ENCODE assay signal across 9 mouse cellular contexts in the genomic region with DNA sequence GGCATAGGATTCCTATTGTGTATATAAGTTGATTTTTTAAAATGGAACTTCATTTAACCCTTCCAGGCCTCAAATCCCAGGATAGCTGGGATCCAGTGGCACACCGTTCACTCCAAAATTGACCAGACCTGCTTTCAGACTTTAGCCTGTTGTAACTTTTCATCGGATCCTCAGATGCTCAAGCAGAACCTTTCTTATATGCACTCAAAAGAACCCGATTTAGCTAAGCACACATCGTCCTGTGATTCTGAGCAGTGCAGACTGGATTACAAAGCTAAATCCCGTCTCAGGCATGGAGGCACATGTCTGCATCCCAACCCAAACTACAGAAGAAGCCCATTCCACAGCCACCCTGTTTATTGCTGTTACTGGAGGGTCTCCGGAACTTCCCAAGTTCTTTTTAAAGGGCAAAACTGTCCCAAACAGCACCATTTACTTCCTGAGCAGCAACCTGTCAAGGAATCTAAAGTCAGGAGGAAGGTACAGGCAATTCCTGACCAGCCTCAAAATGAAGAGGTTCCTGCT. TPM values are rescaled to one million over a fixed set of nuclear protein-coding genes. Genes with fewer than 3 reads are reported as not detected.
DNase-seq lines count a peak whose midpoint lies in the region; ATAC-seq and TF ChIP-seq lines count a peak whose summit lies in the region.
"Had no signal": no experiment of that assay in that cellular context is flagged by ENCODE, and none has a peak within 500 bp of the region (broad histone marks: within the 10 kb centered on the region; RNA-seq: fewer than 3 reads in every experiment).

No protein-coding gene starts in this region.

- 3% methylated on average over 6 of the region's 6 CpGs for WGBS in hindbrain, embryonic 14.5 days
- WGBS in midbrain, embryonic 15.5 days: 2% methylated on average over 6 of the region's 6 CpGs

- H3K4me3 ChIP-seq in layer of hippocampus, adult 2 months: peak overlapping the region; percentile 98
- H3K4me3 ChIP-seq in hindbrain, embryonic 14.5 days (replicated peaks; ENCODE audit: low read length): peak overlapping the region; percentile 81
- H3K4me3 ChIP-seq in midbrain, embryonic 15.5 days: peak overlapping the region; percentile 66

- peak overlapping the region; percentile 69 for H3K4me2 ChIP-seq in hindbrain, embryonic 14.5 days (replicated peaks)
- H3K4me2 ChIP-seq in midbrain, embryonic 15.5 days: peak overlapping the region; percentile 83

- no peaks in the 10 kb centered on the region for H3K9me3 ChIP-seq in hindbrain, embryonic 14.5 days (ENCODE audit: control insufficient read depth, low read length)
- H3K9me3 ChIP-seq in midbrain, embryonic 15.5 days: no peaks in the 10 kb centered on the region

- peaks cover 32% of the 10 kb centered on the region for H3K4me1 ChIP-seq in hindbrain, embryonic 14.5 days (replicated peaks; ENCODE audit: control insufficient read depth, insufficient read depth, low read length)
- H3K4me1 ChIP-seq in midbrain, embryonic 15.5 days: peaks cover 47% of the 10 kb centered on the region

- H3K9ac ChIP-seq in hindbrain, embryonic 14.5 days: peak overlapping the region; percentile 97
- peak overlapping the region; percentile 92 for H3K9ac ChIP-seq in midbrain, embryonic 15.5 days

- peaks cover 36% of the 10 kb centered on the region for H3K36me3 ChIP-seq in hindbrain, embryonic 14.5 days (replicated peaks; ENCODE audit: control insufficient read depth, insufficient read depth)
- peaks cover 23% of the 10 kb centered on the region for H3K36me3 ChIP-seq in midbrain, embryonic 15.5 days (replicated peaks)

- H3K27ac ChIP-seq in layer of hippocampus, adult 2 months: peak overlapping the region; percentile 99
- peak overlapping the region; percentile 88 for H3K27ac ChIP-seq in hindbrain, embryonic 14.5 days
- peak overlapping the region; percentile 81 for H3K27ac ChIP-seq in midbrain, embryonic 15.5 days

- no peaks in the 10 kb centered on the region for H3K27me3 ChIP-seq in hindbrain, embryonic 14.5 days (ENCODE audit: control insufficient read depth, insufficient read depth, low read length)
- H3K27me3 ChIP-seq in midbrain, embryonic 15.5 days (replicated peaks): no peaks in the 10 kb centered on the region

- no peak for DNase-seq in layer of hippocampus, adult 2 months (ENCODE audit: low spot score in 2 of 2)
- no peak for DNase-seq in layer of hippocampus, adult 11-12 months (ENCODE audit: low spot score)
- peak; percentile 30 for DNase-seq in c-Kit-positive CD71-positive TER-119-positive erythroid progenitor cells, embryonic 14.5 days (ENCODE audit: low spot score)
- no peak for DNase-seq in hindbrain, embryonic 14.5 days (ENCODE audit: low spot score)
- no peak for DNase-seq in cerebellum, adult 9-10 months
- DNase-seq in gastrocnemius, postnatal 25 days: no peak
- DNase-seq in thymus, postnatal 0 days (ENCODE audit: low spot score): no peak

- TF ChIP-seq CTCF in layer of hippocampus, adult 2 months (conservative IDR thresholded peaks at IDR 0.05): no peak

- no peak for ATAC-seq in hindbrain, embryonic 14.5 days (ENCODE audit: low FRiP score)
- no peak for ATAC-seq in midbrain, embryonic 15.5 days (replicated peaks)

RNA-seq across cellular contexts. Expression of a gene that starts 0.8 kb away (rescaled TPM):
- 100 to 1,000 TPM; 808 to 856 TPM for total RNA-seq in layer of hippocampus, adult 2 months (2021)
- polyA plus RNA-seq in hindbrain, embryonic 14.5 days (2014; fragmentation: Nextera tagmentation; extraction: Ambion mirVana): 725 and 835 TPM in 2 replicates
- 582 and 606 TPM in 2 replicates for polyA plus RNA-seq in midbrain, embryonic 15.5 days (2015; fragmentation: Nextera tagmentation; extraction: Ambion mirVana)
- total RNA-seq in gastrocnemius, postnatal 25 days (2021): 100 to 1,000 TPM; 520 to 561 TPM
- 2,581 and 2,590 TPM in 2 replicates for polyA plus RNA-seq in thymus, postnatal 0 days (2015; fragmentation: Nextera tagmentation; extraction: Ambion mirVana)

RNA-seq across cellular contexts. Expression of a gene that starts 3.5 kb away (rescaled TPM):
- total RNA-seq in layer of hippocampus, adult 2 months (2021): 100 to 1,000 TPM; 436 to 442 TPM
- polyA plus RNA-seq in hindbrain, embryonic 14.5 days (2014; fragmentation: Nextera tagmentation; extraction: Ambion mirVana): 767 and 952 TPM in 2 replicates
- polyA plus RNA-seq in midbrain, embryonic 15.5 days (2015; fragmentation: Nextera tagmentation; extraction: Ambion mirVana): 742 and 762 TPM in 2 replicates
- 100 to 1,000 TPM; 413 to 448 TPM for total RNA-seq in gastrocnemius, postnatal 25 days (2021)
- polyA plus RNA-seq in thymus, postnatal 0 days (2015; fragmentation: Nextera tagmentation; extraction: Ambion mirVana): 2,260 and 2,287 TPM in 2 replicates

RNA-seq across cellular contexts. Expression of a gene that starts 8.3 kb away (rescaled TPM):
- total RNA-seq in layer of hippocampus, adult 2 months (2021): not detected
- 0.22 TPM in 1 of 2 replicates, not detected in the other for polyA plus RNA-seq in hindbrain, embryonic 14.5 days (2014; fragmentation: Nextera tagmentation; extraction: Ambion mirVana)
- polyA plus RNA-seq in midbrain, embryonic 15.5 days (2015; fragmentation: Nextera tagmentation; extraction: Ambion mirVana): not detected in 2 replicates
- not detected for total RNA-seq in gastrocnemius, postnatal 25 days (2021)
- polyA plus RNA-seq in thymus, postnatal 0 days (2015; fragmentation: Nextera tagmentation; extraction: Ambion mirVana): 1.5 and 2.2 TPM in 2 replicates
- total RNA-seq: left cerebral cortex, adult 8-10 months had no signal

RNA-seq across cellular contexts. Expression of a gene that starts 8.5 kb away (rescaled TPM):
- total RNA-seq in layer of hippocampus, adult 2 months (2021): 1 to 10 TPM; 9.4 TPM
- polyA plus RNA-seq in hindbrain, embryonic 14.5 days (2014; fragmentation: Nextera tagmentation; extraction: Ambion mirVana): 1.7 and 1.8 TPM in 2 replicates
- 2.1 and 2.3 TPM in 2 replicates for polyA plus RNA-seq in midbrain, embryonic 15.5 days (2015; fragmentation: Nextera tagmentation; extraction: Ambion mirVana)
- 1 to 10 TPM; 4.2 TPM for total RNA-seq in gastrocnemius, postnatal 25 days (2021)
- 21.5 and 24.5 TPM in 2 replicates for polyA plus RNA-seq in thymus, postnatal 0 days (2015; fragmentation: Nextera tagmentation; extraction: Ambion mirVana)

RNA-seq across cellular contexts. Expression of a gene that starts 24.1 kb away (rescaled TPM):
- 10 to 100 TPM; 17.8 to 19.0 TPM for total RNA-seq in layer of hippocampus, adult 2 months (2021)
- polyA plus RNA-seq in hindbrain, embryonic 14.5 days (2014; fragmentation: Nextera tagmentation; extraction: Ambion mirVana): 37.7 and 40.5 TPM in 2 replicates
- polyA plus RNA-seq in midbrain, embryonic 15.5 days (2015; fragmentation: Nextera tagmentation; extraction: Ambion mirVana): 32.0 and 36.8 TPM in 2 replicates
- 10 to 100 TPM; 40.3 to 54.5 TPM for total RNA-seq in gastrocnemius, postnatal 25 days (2021)
- 42.6 and 47.6 TPM in 2 replicates for polyA plus RNA-seq in thymus, postnatal 0 days (2015; fragmentation: Nextera tagmentation; extraction: Ambion mirVana)
